Mouse (Mus musculus): Measurements from ENCODE around the gene Itih4. TPM values are rescaled to one million over a fixed set of nuclear protein-coding genes. Genes with fewer than 3 reads are reported as not detected.

Itih4 gene
- polyA plus RNA-seq, 1 experiment: not detected

- Histone ChIP-seq H3K4me3 (ENCODE audit: low read depth, low read length) (no peak overlapping the region), H3K27ac (ENCODE audit: insufficient read depth, low read depth, low read length) (no peak overlapping the region), H3K4me1 (ENCODE audit: control insufficient read depth, insufficient read depth, insufficient read length, low read length) (peaks cover 8% of the 10 kb centered on the region), H3K27me3 (ENCODE audit: control insufficient read depth, insufficient read depth, low read length) (no peaks in the 10 kb centered on the region), H3K36me3 (ENCODE audit: control insufficient read depth, insufficient read depth, low read length) (no peaks in the 10 kb centered on the region)
- WGBS: 82% methylated on average over 4 of the region's 4 CpGs
- TF ChIP-seq CTCF (IDR thresholded peaks at IDR 0.05; ENCODE audit: extremely low read depth, insufficient read length, insufficient replicate concordance, low read depth, low read length): peak; percentile 25; the same call in 1 of the 2 replicates
- TF ChIP-seq POLR2A (IDR thresholded peaks at IDR 0.05; ENCODE audit: low read depth, low read length): no peak
Observed at GRCm38 (mm10) chr14:30857990-30858389, 28.3 kb upstream of the Itih4 start.

- no peak overlapping the region for H3K4me3 ChIP-seq (ENCODE audit: low read depth, low read length)
- H3K36me3 ChIP-seq (ENCODE audit: control insufficient read depth, insufficient read depth, low read length): no peaks in the 10 kb centered on the region
- H3K4me1 ChIP-seq (ENCODE audit: control insufficient read depth, insufficient read depth, insufficient read length, low read length): peaks cover 8% of the 10 kb centered on the region
- no peak overlapping the region for H3K27ac ChIP-seq (ENCODE audit: insufficient read depth, low read depth, low read length)
- TF ChIP-seq CTCF (IDR thresholded peaks at IDR 0.05; ENCODE audit: extremely low read depth, insufficient read length, insufficient replicate concordance, low read depth, low read length): no peak
- no peak for TF ChIP-seq POLR2A (IDR thresholded peaks at IDR 0.05; ENCODE audit: low read depth, low read length)
- 26% methylated on average over 16 of the region's 16 CpGs for WGBS
- H3K27me3 ChIP-seq (ENCODE audit: control insufficient read depth, insufficient read depth, low read length): no peaks in the 10 kb centered on the region
Observed at GRCm38 (mm10) chr14:30861421-30862125, 24.7 kb upstream of the Itih4 start.

- WGBS: 64% methylated on average over 9 of the region's 9 CpGs
- H3K4me3 ChIP-seq (ENCODE audit: low read depth, low read length): no peak overlapping the region
- H3K4me1 ChIP-seq (ENCODE audit: control insufficient read depth, insufficient read depth, insufficient read length, low read length): peaks cover 8% of the 10 kb centered on the region
- TF ChIP-seq CTCF (IDR thresholded peaks at IDR 0.05; ENCODE audit: extremely low read depth, insufficient read length, insufficient replicate concordance, low read depth, low read length): no peak
- no peak for TF ChIP-seq POLR2A (IDR thresholded peaks at IDR 0.05; ENCODE audit: low read depth, low read length)
- no peaks in the 10 kb centered on the region for H3K27me3 ChIP-seq (ENCODE audit: control insufficient read depth, insufficient read depth, low read length)
- no peak overlapping the region for H3K27ac ChIP-seq (ENCODE audit: insufficient read depth, low read depth, low read length)
- H3K36me3 ChIP-seq (ENCODE audit: control insufficient read depth, insufficient read depth, low read length): no peaks in the 10 kb centered on the region
Observed at GRCm38 (mm10) chr14:30862368-30862767, 23.9 kb upstream of the Itih4 start.

DNA sequence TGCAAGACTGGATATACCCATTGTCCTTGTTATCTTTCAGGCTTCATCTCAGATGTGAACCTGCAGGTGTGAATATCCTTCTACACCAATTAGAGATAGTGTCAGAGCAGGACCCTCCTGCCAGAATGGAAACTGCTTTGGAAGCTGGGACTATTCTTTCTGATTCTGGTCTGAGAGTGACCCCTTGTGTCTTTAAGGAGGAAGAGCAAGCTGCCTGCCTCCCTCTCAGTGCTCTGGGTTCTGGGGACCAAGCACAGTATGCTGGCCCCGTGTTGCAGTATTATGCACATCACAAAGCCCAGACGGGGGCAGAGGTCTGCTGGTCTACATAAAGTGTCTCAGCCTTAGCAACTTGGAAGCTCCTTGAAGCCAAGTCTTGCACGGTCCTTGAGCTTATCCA lies 21.0 kb upstream of the Itih4 start:
- WGBS: 79% methylated on average over 3 of the region's 3 CpGs
- Histone ChIP-seq H3K27me3 (ENCODE audit: control insufficient read depth, insufficient read depth, low read length) (no peaks in the 10 kb centered on the region), H3K4me3 (ENCODE audit: low read depth, low read length) (no peak overlapping the region), H3K4me1 (ENCODE audit: control insufficient read depth, insufficient read depth, insufficient read length, low read length) (peaks cover 8% of the 10 kb centered on the region), H3K36me3 (ENCODE audit: control insufficient read depth, insufficient read depth, low read length) (no peaks in the 10 kb centered on the region; the same call in none of the 2 replicates), H3K27ac (ENCODE audit: insufficient read depth, low read depth, low read length) (no peak overlapping the region)
- TF ChIP-seq POLR2A (IDR thresholded peaks at IDR 0.05; ENCODE audit: low read depth, low read length): no peak
- no peak for TF ChIP-seq CTCF (IDR thresholded peaks at IDR 0.05; ENCODE audit: extremely low read depth, insufficient read length, insufficient replicate concordance, low read depth, low read length)

GRCm38 (mm10) chr14:30867042-30867441 lies 19.2 kb upstream of the Itih4 start:
- no peak overlapping the region for H3K4me3 ChIP-seq (ENCODE audit: low read depth, low read length)
- no peak for TF ChIP-seq POLR2A (IDR thresholded peaks at IDR 0.05; ENCODE audit: low read depth, low read length)
- peak; percentile 76; the same call in 1 of the 2 replicates for TF ChIP-seq CTCF (IDR thresholded peaks at IDR 0.05; ENCODE audit: extremely low read depth, insufficient read length, insufficient replicate concordance, low read depth, low read length)
- no peaks in the 10 kb centered on the region; the same call in 1 of the 2 replicates for H3K4me1 ChIP-seq (ENCODE audit: control insufficient read depth, insufficient read depth, insufficient read length, low read length)
- no peak overlapping the region for H3K27ac ChIP-seq (ENCODE audit: insufficient read depth, low read depth, low read length)
- WGBS: 26% methylated on average over 5 of the region's 5 CpGs
- H3K27me3 ChIP-seq (ENCODE audit: control insufficient read depth, insufficient read depth, low read length): no peaks in the 10 kb centered on the region
- no peaks in the 10 kb centered on the region; the same call in none of the 2 replicates for H3K36me3 ChIP-seq (ENCODE audit: control insufficient read depth, insufficient read depth, low read length)

- WGBS: 88% methylated on average over 10 of the region's 10 CpGs
- H3K27ac ChIP-seq (ENCODE audit: insufficient read depth, low read depth, low read length): no peak overlapping the region
- H3K4me3 ChIP-seq (ENCODE audit: low read depth, low read length): no peak overlapping the region
- no peaks in the 10 kb centered on the region; the same call in 1 of the 2 replicates for H3K4me1 ChIP-seq (ENCODE audit: control insufficient read depth, insufficient read depth, insufficient read length, low read length)
- peaks cover 4% of the 10 kb centered on the region for H3K36me3 ChIP-seq (ENCODE audit: control insufficient read depth, insufficient read depth, low read length)
- TF ChIP-seq CTCF (IDR thresholded peaks at IDR 0.05; ENCODE audit: extremely low read depth, insufficient read length, insufficient replicate concordance, low read depth, low read length) (no peak), POLR2A (IDR thresholded peaks at IDR 0.05; ENCODE audit: low read depth, low read length) (no peak)
- H3K27me3 ChIP-seq (ENCODE audit: control insufficient read depth, insufficient read depth, low read length): no peaks in the 10 kb centered on the region
Observed at GRCm38 (mm10) chr14:30868826-30869225, 17.4 kb upstream of the Itih4 start.

DNA sequence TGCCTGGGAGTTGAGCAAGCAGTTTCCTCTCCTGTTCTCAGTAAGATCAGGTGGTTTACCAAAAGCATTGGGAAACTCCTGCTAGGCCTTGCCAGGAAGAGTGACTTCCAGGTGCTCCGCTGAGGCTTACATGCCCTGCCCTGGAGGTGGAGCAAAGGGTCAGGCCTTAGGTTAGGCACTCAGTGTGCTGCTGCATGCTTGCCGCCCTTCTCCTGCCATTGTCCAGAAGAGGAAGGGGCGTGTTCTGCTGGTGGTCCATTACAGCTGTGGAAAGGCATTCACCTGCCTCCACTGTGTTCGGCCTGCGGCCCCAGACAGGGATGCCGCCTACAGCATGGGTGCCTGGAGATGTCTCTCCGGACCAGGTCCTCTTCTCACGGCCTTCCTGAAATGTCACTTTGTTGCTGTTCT lies 16.9 kb upstream of the Itih4 start:
- no peak overlapping the region for H3K27ac ChIP-seq (ENCODE audit: insufficient read depth, low read depth, low read length)
- H3K4me3 ChIP-seq (ENCODE audit: low read depth, low read length): no peak overlapping the region
- no peaks in the 10 kb centered on the region; the same call in 1 of the 2 replicates for H3K4me1 ChIP-seq (ENCODE audit: control insufficient read depth, insufficient read depth, insufficient read length, low read length)
- H3K27me3 ChIP-seq (ENCODE audit: control insufficient read depth, insufficient read depth, low read length): no peaks in the 10 kb centered on the region
- no peak for TF ChIP-seq CTCF (IDR thresholded peaks at IDR 0.05; ENCODE audit: extremely low read depth, insufficient read length, insufficient replicate concordance, low read depth, low read length)
- H3K36me3 ChIP-seq (ENCODE audit: control insufficient read depth, insufficient read depth, low read length): peaks cover 8% of the 10 kb centered on the region
- 88% methylated on average over 8 of the region's 8 CpGs for whole genome bisulfite sequencing

Measured in small intestine, adult 2 months (tissue).